Mouse (Mus musculus) embryonic fibroblast, embryonic 13.5 days (primary cell): Measurements from ENCODE around the gene Espnl.

Experiments used
- CTCF ChIP-seq: IDR thresholded peaks from 2 replicates; pipeline ENCODE4 v1.5.1; 2011; ENCODE audit warnings: mild to moderate bottlenecking, control low read depth, low read length, moderate library complexity, borderline replicate concordance; ENCODE audit not compliant: insufficient read depth
- POLR2A ChIP-seq: IDR thresholded peaks from 2 replicates; pipeline ENCODE4 v1.6.1; 2011; ENCODE audit warnings: low read depth, mild to moderate bottlenecking, control low read depth, low read length, moderate library complexity

- TF ChIP-seq CTCF = no peak
- no peak for TF ChIP-seq POLR2A
Observed at GRCm38 (mm10) chr1:91312273-91312672, 9.6 kb upstream of the Espnl start.
